Mouse (Mus musculus): ENCODE results near the gene Dph1. TPM values are rescaled to one million over a fixed set of nuclear protein-coding genes. Genes with fewer than 3 reads are reported as not detected.
A peak's percentile ranks its signal among the peaks of the same experiment; 100 is the strongest.

Gene Dph1
- total RNA-seq (2015; ENCODE audit: low replicate concordance) (0.58 and 4.2 TPM in 2 replicates), total RNA-seq (2017; ENCODE audit: low replicate concordance) (3.6 and 4.5 TPM in 2 replicates)

- no peak for ATAC-seq (replicated peaks; ENCODE audit: low FRiP score, poor library complexity, severe bottlenecking)
These were observed at the start of gene Dph1 for GRCm38 (mm10) chr11:75190905-75191441. TSS of gene Dph1 (minus strand) at chr11:75191241.

- ATAC-seq (replicated peaks; ENCODE audit: low FRiP score, poor library complexity, severe bottlenecking) = no peak
These were observed 49.3 kb upstream of the Dph1 start for GRCm38 (mm10) chr11:75240158-75240934.

- ATAC-seq (replicated peaks; ENCODE audit: low FRiP score, poor library complexity, severe bottlenecking) = peak; percentile 75
These were observed 43.7 kb upstream of the Dph1 start for GRCm38 (mm10) chr11:75234745-75235144.

DNA sequence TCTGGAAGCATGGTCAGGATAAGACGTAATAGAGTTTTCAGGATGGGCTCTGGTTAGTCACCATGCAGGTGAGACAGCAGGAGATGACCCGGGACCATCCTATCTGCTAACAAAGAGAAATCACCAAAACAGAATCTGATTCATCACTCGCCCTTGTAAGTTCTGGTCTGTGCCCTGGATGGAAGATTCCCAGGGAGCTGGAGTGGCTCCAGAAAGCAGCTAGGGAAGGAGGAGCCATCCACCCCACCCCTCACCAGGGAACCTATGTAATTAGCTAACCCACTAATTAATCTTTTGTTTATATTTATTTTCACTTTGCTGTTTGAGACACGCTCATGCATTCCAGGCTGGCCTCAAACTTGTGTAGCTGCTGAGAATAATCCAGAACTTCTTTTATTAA, 41.4 kb upstream of the Dph1 start:
- ATAC-seq (replicated peaks; ENCODE audit: low FRiP score, poor library complexity, severe bottlenecking) = no peak

DNA sequence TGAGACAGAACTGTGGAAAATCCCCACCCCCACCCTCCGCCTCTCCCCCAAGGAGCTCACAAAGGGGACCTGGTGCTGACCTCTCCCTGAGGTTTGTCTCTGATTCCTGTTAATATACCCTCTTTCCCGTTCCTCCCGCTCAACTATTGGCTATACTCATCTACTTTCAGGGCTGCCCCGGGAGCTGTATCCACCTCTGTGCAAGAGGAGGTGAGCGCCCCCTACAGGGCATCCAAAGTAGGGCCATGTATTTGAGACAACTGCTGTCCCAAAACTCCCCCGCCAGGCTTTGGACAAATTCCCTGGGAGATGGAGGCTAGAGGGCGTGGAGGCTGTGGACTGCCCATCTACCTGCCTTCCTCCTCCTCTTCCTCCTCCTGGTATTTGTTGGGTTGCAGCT, 40.7 kb upstream of the Dph1 start:
- 0 out of 2 replicates have a peak, but pooled peaks have one; percentile 49 for ATAC-seq (replicated peaks; ENCODE audit: low FRiP score, poor library complexity, severe bottlenecking)

- no peak for ATAC-seq (replicated peaks; ENCODE audit: low FRiP score, poor library complexity, severe bottlenecking)
These were observed 39.3 kb upstream of the Dph1 start for GRCm38 (mm10) chr11:75230272-75230760.

DNA sequence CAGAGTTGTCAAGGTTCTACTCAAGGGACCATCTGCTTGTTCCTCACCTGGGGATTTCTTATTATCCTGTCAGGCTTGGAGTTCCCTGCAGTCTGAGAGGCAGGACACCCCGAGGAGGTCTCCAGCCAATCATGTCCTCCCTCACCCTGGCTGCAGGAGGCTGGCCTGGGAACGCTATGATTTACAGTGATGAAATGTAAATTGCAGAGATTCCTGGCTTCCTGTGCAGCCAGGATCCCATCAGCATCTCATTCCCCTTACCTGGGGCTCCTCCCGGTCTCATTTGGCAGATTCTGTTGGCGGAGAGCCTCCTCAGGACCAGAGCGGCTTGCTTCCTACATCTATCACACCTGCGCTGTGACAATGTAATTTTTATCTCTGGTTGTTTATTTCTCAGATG, 38.2 kb upstream of the Dph1 start:
- ATAC-seq (replicated peaks; ENCODE audit: low FRiP score, poor library complexity, severe bottlenecking) = no peak

DNA sequence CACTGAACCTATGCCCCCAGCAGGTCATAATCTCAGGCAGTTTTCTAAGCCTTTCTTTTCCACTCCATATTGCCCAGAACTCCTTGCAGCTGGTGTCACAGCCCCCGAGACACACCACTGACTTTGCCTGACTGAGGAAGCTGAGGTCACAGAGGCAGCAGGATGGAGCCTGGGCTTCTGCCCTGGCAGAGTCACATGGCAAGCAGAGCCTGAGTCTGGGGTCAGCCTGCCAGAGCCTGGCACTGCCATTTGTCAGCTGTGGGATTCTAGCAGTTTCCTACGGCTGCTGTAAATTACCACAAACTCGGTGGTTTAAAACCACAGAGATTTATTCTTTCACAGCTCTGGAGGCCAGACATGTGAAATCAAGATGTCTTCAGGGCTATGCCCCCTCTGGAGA, 36.6 kb upstream of the Dph1 start:
- no peak for ATAC-seq (replicated peaks; ENCODE audit: low FRiP score, poor library complexity, severe bottlenecking)

- no peak for ATAC-seq (replicated peaks; ENCODE audit: low FRiP score, poor library complexity, severe bottlenecking)
These were observed 33.8 kb upstream of the Dph1 start for GRCm38 (mm10) chr11:75224835-75225234.

DNA sequence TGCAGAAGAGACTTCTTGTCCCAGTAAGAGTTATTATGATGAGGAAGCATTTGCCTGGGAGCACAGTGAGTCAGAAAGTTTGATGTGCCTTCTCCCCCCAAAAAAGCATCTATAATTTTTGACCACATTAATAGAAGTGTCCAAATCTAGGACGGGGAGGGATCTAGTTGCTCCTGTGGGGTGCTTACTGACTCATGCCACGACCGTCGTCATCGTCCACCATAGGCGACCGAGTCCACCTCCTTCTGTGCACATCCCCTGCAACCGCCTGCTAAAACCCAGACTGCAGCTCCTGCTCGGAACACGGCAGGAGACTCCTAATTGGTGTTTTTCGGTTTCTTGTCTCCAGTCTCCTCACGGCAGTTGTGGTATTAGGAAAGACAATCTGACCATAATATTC, 33.0 kb upstream of the Dph1 start:
- no peak for ATAC-seq (replicated peaks; ENCODE audit: low FRiP score, poor library complexity, severe bottlenecking)

- no peak for ATAC-seq (replicated peaks; ENCODE audit: low FRiP score, poor library complexity, severe bottlenecking)
These were observed 29.6 kb upstream of the Dph1 start for GRCm38 (mm10) chr11:75220517-75221145.

- ATAC-seq (replicated peaks; ENCODE audit: low FRiP score, poor library complexity, severe bottlenecking) = no peak
These were observed 29.1 kb upstream of the Dph1 start for GRCm38 (mm10) chr11:75220115-75220514.

- no peak for ATAC-seq (replicated peaks; ENCODE audit: low FRiP score, poor library complexity, severe bottlenecking)
These were observed 23.3 kb upstream of the Dph1 start for GRCm38 (mm10) chr11:75214081-75214950.

GRCm38 (mm10) chr11:75213372-75214080, 22.5 kb upstream of the Dph1 start:
- ATAC-seq (replicated peaks; ENCODE audit: low FRiP score, poor library complexity, severe bottlenecking) = no peak

DNA sequence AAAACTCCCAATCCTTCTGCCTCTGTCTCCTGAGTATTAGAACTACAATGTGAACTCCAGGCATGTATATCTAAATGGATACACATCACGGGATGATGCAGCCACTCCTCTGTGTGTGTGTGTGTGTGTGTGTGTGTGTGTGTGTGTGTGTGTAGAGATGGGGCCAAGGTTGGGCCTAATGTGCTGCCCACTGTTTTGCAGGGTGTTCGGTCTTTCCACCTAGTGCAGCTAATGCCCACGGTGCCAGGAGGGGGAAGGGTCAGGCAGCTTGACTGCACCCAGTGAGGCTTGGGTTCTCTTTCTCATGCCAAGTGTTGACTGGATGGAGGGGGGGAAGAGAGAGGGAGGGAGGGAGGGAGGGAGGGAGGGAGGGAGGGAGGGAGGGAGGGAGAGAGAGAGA, 21.8 kb upstream of the Dph1 start:
- no peak for ATAC-seq (replicated peaks; ENCODE audit: low FRiP score, poor library complexity, severe bottlenecking)

DNA sequence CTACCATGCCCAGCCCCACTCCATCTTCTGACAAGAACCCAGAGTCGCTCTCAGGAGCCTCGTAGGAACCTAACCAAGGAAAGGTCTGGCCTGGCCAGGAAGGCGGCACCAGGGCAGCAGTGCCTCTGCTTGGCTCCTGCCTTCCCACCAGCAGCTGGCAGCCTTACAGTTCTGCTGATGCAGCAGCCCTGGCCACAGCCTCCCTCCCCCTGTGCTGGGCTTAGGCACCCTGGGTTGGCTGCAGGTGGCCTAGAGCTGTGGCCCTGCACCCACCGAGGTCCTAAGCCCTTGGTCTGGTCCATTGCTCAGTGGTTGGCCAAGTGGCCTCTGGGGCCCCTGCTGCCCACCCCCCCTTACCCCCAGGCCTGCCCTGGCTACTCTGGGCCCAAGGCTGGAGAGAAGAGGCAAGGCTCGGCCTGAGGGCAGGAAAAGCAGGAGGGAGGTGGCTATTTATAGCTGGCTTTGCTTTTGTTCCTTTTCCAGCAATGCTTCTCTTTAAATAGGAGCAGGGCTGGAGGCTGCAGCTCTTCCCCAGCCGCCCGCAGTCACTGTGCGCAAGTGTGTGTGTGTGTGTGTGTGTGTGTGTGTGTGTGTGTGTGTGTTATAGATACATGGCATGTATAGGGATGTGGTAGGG, 21.1 kb upstream of the Dph1 start:
- ATAC-seq (replicated peaks; ENCODE audit: low FRiP score, poor library complexity, severe bottlenecking) = no peak

- no peak for ATAC-seq (replicated peaks; ENCODE audit: low FRiP score, poor library complexity, severe bottlenecking)
These were observed 19.7 kb upstream of the Dph1 start for GRCm38 (mm10) chr11:75210755-75211154.

DNA sequence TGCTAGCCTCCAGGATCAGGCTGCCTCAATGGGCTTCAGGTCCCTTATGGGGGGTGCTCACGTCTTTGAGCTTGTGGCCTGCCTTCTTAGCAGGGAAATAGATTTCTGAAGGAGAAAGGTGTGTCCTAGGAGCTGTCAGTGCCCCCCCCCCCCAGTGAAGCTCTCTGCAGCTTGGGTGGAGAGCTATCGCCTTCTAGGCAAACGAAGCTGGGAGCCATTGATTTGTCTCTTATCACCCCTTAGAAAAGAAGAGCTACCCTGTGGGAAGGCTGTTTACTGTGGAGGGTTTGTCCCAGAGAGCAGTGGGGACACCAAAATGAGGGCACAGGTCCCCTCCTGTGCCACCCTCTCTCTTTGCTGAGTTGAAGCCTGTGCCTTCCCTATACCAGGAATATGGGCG, 19.1 kb upstream of the Dph1 start:
- 0 out of 2 replicates have a peak, but pooled peaks have one; percentile 23 for ATAC-seq (replicated peaks; ENCODE audit: low FRiP score, poor library complexity, severe bottlenecking)

GRCm38 (mm10) chr11:75209363-75209762, 18.3 kb upstream of the Dph1 start:
- ATAC-seq (replicated peaks; ENCODE audit: low FRiP score, poor library complexity, severe bottlenecking) = no peak
